Mouse (Mus musculus) limb, embryonic 10.5 days (tissue): ENCODE measurements around the gene Col26a1. TPM values are rescaled to one million over a fixed set of nuclear protein-coding genes. Genes with fewer than 3 reads are reported as not detected.

Source experiments
- DNase-seq: peaks from one replicate; pipeline ENCODE4 v3.0.0-alpha.2; 2017; ENCODE audit warnings: low spot score
- H3K27ac ChIP-seq: fragments of 300-500 bp; sonication (generic); 2 replicates; pipeline ENCODE4 v1.5.1; 2016; ENCODE audit warnings: mild to moderate bottlenecking
- H3K27me3 ChIP-seq: fragments of 300-500 bp; sonication (generic); 2 replicates; pipeline ENCODE4 v1.6.1; 2016; ENCODE audit warnings: low read depth, mild to moderate bottlenecking; ENCODE audit not compliant: poor library complexity, severe bottlenecking
- H3K36me3 ChIP-seq: fragments of 300-500 bp; sonication (generic); 2 replicates; pipeline ENCODE4 v1.6.1; 2016; ENCODE audit warnings: mild to moderate bottlenecking, moderate library complexity
- H3K4me1 ChIP-seq: fragments of 300-500 bp; sonication (generic); 2 replicates; pipeline ENCODE4 v1.6.1; 2016
- H3K4me3 ChIP-seq: fragments of 300-500 bp; sonication (generic); 2 replicates; pipeline ENCODE4 v1.5.1; 2016; ENCODE audit warnings: mild to moderate bottlenecking, moderate library complexity
- H3K9me3 ChIP-seq: fragments of 300-500 bp; sonication (generic); replicated peaks from 2 replicates; pipeline ENCODE4 v1.6.1; 2016; ENCODE audit warnings: mild to moderate bottlenecking
- WGBS: fragments of 180-500 bp; shearing (Covaris S2); methylation state at CpG from one replicate; pipeline ENCODE4 v1.1.7; 2016; 5-methylcytosine and 5-hydroxymethylcytosine counted together
- polyA plus RNA-seq: library from polyadenylated mRNA; unstranded; fragments of >200 nt; fragmentation: Nextera tagmentation; extraction: Ambion mirVana; gene quantifications from 2 replicates; pipeline ENCODE4 v1.2.1, GENCODE M21; 2016

The Col26a1 gene
- 128 TPM in 2 replicates for polyA plus RNA-seq

- DNase-seq = no peak
- no peaks in the 10 kb centered on the region for H3K27me3 ChIP-seq
- H3K4me3 ChIP-seq = peak within 1 kb of the TSS; percentile 81
- no peaks in the 10 kb centered on the region for H3K9me3 ChIP-seq
- peaks cover 32% of the 10 kb centered on the region for H3K36me3 ChIP-seq
- WGBS = under 1% methylated on average over 43 of the region's 44 CpGs
- peak within 1 kb of the TSS; percentile 94 for H3K27ac ChIP-seq
- H3K4me1 ChIP-seq = peaks cover 40% of the 10 kb centered on the region
Measured at GRCm38 (mm10) chr5:136882788-136883439, at the start of gene Col26a1. Col26a1 (minus strand) TSS chr5:136883209.

- H3K4me1 ChIP-seq = peaks cover 5% of the 10 kb centered on the region
- H3K27me3 ChIP-seq = no peaks in the 10 kb centered on the region
- H3K27ac ChIP-seq = no peak overlapping the region
- no peaks in the 10 kb centered on the region for H3K9me3 ChIP-seq
- 86% methylated on average over 14 of the region's 14 CpGs for WGBS
- 0 out of 2 replicates have a peak, but pooled peaks cover 2% of the 10 kb centered on the region for H3K36me3 ChIP-seq
- no peak overlapping the region for H3K4me3 ChIP-seq
- no peak for DNase-seq
Measured at GRCm38 (mm10) chr5:136931896-136932295, 48.9 kb upstream of the Col26a1 start.

GRCm38 (mm10) chr5:136929073-136929472 is 46.1 kb upstream of the Col26a1 start:
- H3K27me3 ChIP-seq = no peaks in the 10 kb centered on the region
- peaks cover 9% of the 10 kb centered on the region; the same call in 1 of the 2 replicates for H3K36me3 ChIP-seq
- H3K4me3 ChIP-seq = no peak overlapping the region
- H3K4me1 ChIP-seq = peaks cover 5% of the 10 kb centered on the region
- H3K27ac ChIP-seq = peak overlapping the region; percentile 75
- H3K9me3 ChIP-seq = no peaks in the 10 kb centered on the region
- DNase-seq = peak; percentile 92
- WGBS = 25% methylated on average over 4 of the region's 4 CpGs

- Histone ChIP-seq H3K4me3 (no peak overlapping the region), H3K36me3 (peaks cover 7% of the 10 kb centered on the region; the same call in 1 of the 2 replicates), H3K27me3 (no peaks in the 10 kb centered on the region), H3K27ac (no peak overlapping the region), H3K9me3 (no peaks in the 10 kb centered on the region), H3K4me1 (peaks cover 12% of the 10 kb centered on the region)
- DNase-seq = no peak
- WGBS = 65% methylated on average over 7 of the region's 7 CpGs
Measured at GRCm38 (mm10) chr5:136923751-136924478, 40.9 kb upstream of the Col26a1 start.

GRCm38 (mm10) chr5:136922830-136923229 is 39.8 kb upstream of the Col26a1 start:
- Histone ChIP-seq H3K4me3 (no peak overlapping the region), H3K27ac (no peak overlapping the region), H3K9me3 (no peaks in the 10 kb centered on the region), H3K27me3 (no peaks in the 10 kb centered on the region), H3K36me3 (peaks cover 7% of the 10 kb centered on the region; the same call in 1 of the 2 replicates), H3K4me1 (peaks cover 12% of the 10 kb centered on the region)
- DNase-seq = no peak
- 84% methylated on average over 9 of the region's 9 CpGs for WGBS

- DNase-seq = peak; percentile 39
- H3K27me3 ChIP-seq = no peaks in the 10 kb centered on the region
- no peaks in the 10 kb centered on the region for H3K9me3 ChIP-seq
- H3K4me3 ChIP-seq = peak overlapping the region; percentile 65
- 25% methylated on average over 18 of the region's 18 CpGs for WGBS
- H3K36me3 ChIP-seq = no peaks in the 10 kb centered on the region
- H3K4me1 ChIP-seq = peaks cover 12% of the 10 kb centered on the region
- H3K27ac ChIP-seq = peak overlapping the region; percentile 84
Measured at GRCm38 (mm10) chr5:136919546-136920301, 36.7 kb upstream of the Col26a1 start.

GRCm38 (mm10) chr5:136918655-136919472 is 35.9 kb upstream of the Col26a1 start:
- whole genome bisulfite sequencing = 4% methylated on average over 38 of the region's 38 CpGs

GRCm38 (mm10) chr5:136917613-136918242 is 34.7 kb upstream of the Col26a1 start:
- Histone ChIP-seq H3K4me1 (peaks cover 9% of the 10 kb centered on the region), H3K36me3 (peaks cover 16% of the 10 kb centered on the region), H3K27me3 (no peaks in the 10 kb centered on the region), H3K4me3 (no peak overlapping the region), H3K9me3 (no peaks in the 10 kb centered on the region), H3K27ac (no peak overlapping the region)
- no peak for DNase-seq
- WGBS = 96% methylated on average over 8 of the region's 8 CpGs

More at GRCm38 (mm10) chr5:136918655-136919472, 35.9 kb upstream of the Col26a1 start:
- peak overlapping the region; percentile 65 for H3K4me3 ChIP-seq
- no peaks in the 10 kb centered on the region for H3K9me3 ChIP-seq
- no peaks in the 10 kb centered on the region for H3K27me3 ChIP-seq
- peaks cover 11% of the 10 kb centered on the region for H3K4me1 ChIP-seq
- H3K27ac ChIP-seq = peak overlapping the region; percentile 84
- peak; percentile 78 for DNase-seq
- H3K36me3 ChIP-seq = peaks cover 5% of the 10 kb centered on the region; the same call in 1 of the 2 replicates

- H3K4me1 ChIP-seq = peaks cover 1% of the 10 kb centered on the region
- no peak overlapping the region for H3K4me3 ChIP-seq
- DNase-seq = no peak
- no peak overlapping the region for H3K27ac ChIP-seq
- no peaks in the 10 kb centered on the region for H3K9me3 ChIP-seq
- no peaks in the 10 kb centered on the region for H3K27me3 ChIP-seq
- 85% methylated on average over 3 of the region's 3 CpGs for WGBS
- H3K36me3 ChIP-seq = peaks cover 38% of the 10 kb centered on the region
Measured at GRCm38 (mm10) chr5:136914183-136914582, 31.2 kb upstream of the Col26a1 start.

- WGBS = 11% methylated on average over 32 of the region's 32 CpGs
- Histone ChIP-seq H3K4me1 (peaks cover 13% of the 10 kb centered on the region; the same call in 1 of the 2 replicates), H3K27me3 (no peaks in the 10 kb centered on the region), H3K36me3 (peaks cover 27% of the 10 kb centered on the region), H3K27ac (peak within 1 kb of the TSS; percentile 83), H3K4me3 (peak within 1 kb of the TSS; percentile 78), H3K9me3 (no peaks in the 10 kb centered on the region)
- peak; percentile 97 for DNase-seq
Measured at GRCm38 (mm10) chr5:136907991-136908857, 25.2 kb upstream of the Col26a1 start, which contains the start of gene Ift22. Ift22 (plus strand) TSS chr5:136908150.

- peaks cover 20% of the 10 kb centered on the region for H3K36me3 ChIP-seq
- H3K27me3 ChIP-seq = no peaks in the 10 kb centered on the region
- peak overlapping the region; percentile 78 for H3K4me3 ChIP-seq
- peak overlapping the region; percentile 83 for H3K27ac ChIP-seq
- DNase-seq = no peak
- no peaks in the 10 kb centered on the region for H3K9me3 ChIP-seq
- 42% methylated on average over 9 of the region's 9 CpGs for WGBS
- H3K4me1 ChIP-seq = peaks cover 13% of the 10 kb centered on the region; the same call in 1 of the 2 replicates
Measured at GRCm38 (mm10) chr5:136907587-136907986, 24.6 kb upstream of the Col26a1 start.
